Mouse (Mus musculus): ENCODE data around the gene Creb5. TPM values are rescaled to one million over a fixed set of nuclear protein-coding genes. Genes with fewer than 3 reads are reported as not detected.
A peak's percentile ranks its signal among the peaks of the same experiment; 100 is the strongest.

Creb5 gene
- polyA plus RNA-seq, 1 experiment from 2014 or later = 0.20 TPM

GRCm38 (mm10) chr6:53356328-53356727 is 69.3 kb downstream of the Creb5 start:
- 83% methylated on average over 1 of the region's 1 CpGs for WGBS (ENCODE audit: insufficient replicate concordance)
- Histone ChIP-seq H3K4me2 (ENCODE audit: low read depth, low read length) (no peak overlapping the region), H3K4me3 (ENCODE audit: low read depth, low read length) (no peak overlapping the region), H3K27me3 (ENCODE audit: insufficient read depth, low read length) (no peaks in the 10 kb centered on the region), H3K9me3 (ENCODE audit: low read length) (no peaks in the 10 kb centered on the region), H3K27ac (ENCODE audit: low read depth) (no peak overlapping the region), H3K4me1 (ENCODE audit: insufficient read depth) (no peaks in the 10 kb centered on the region), H3K36me3 (replicated peaks; ENCODE audit: insufficient read depth, low read length) (no peaks in the 10 kb centered on the region), H3K9ac (replicated peaks) (no peak overlapping the region)
- ATAC-seq (no peak), DNase-seq (no peak)
- peak; percentile 30 for TF ChIP-seq CTCF (IDR thresholded peaks at IDR 0.05; ENCODE audit: low read depth)
- no peak for TF ChIP-seq EP300 (IDR thresholded peaks at IDR 0.05; ENCODE audit: low read depth)

GRCm38 (mm10) chr6:53363535-53363934 is 76.5 kb downstream of the Creb5 start:
- no peak overlapping the region for H3K9ac ChIP-seq (replicated peaks)
- H3K9me3 ChIP-seq (ENCODE audit: low read length) = no peaks in the 10 kb centered on the region
- WGBS (ENCODE audit: insufficient replicate concordance) = 85% methylated on average over 5 of the region's 5 CpGs
- H3K4me3 ChIP-seq (ENCODE audit: low read depth, low read length) = no peak overlapping the region
- H3K36me3 ChIP-seq (replicated peaks; ENCODE audit: insufficient read depth, low read length) = no peaks in the 10 kb centered on the region
- H3K27ac ChIP-seq (ENCODE audit: low read depth) = no peak overlapping the region
- H3K4me1 ChIP-seq (ENCODE audit: insufficient read depth) = no peaks in the 10 kb centered on the region
- no peak overlapping the region for H3K4me2 ChIP-seq (ENCODE audit: low read depth, low read length)
- no peak for ATAC-seq
- DNase-seq = no peak
- no peaks in the 10 kb centered on the region for H3K27me3 ChIP-seq (ENCODE audit: insufficient read depth, low read length)
- TF ChIP-seq EP300 (IDR thresholded peaks at IDR 0.05; ENCODE audit: low read depth) = no peak
- TF ChIP-seq CTCF (IDR thresholded peaks at IDR 0.05; ENCODE audit: low read depth) = no peak

GRCm38 (mm10) chr6:53363981-53364391 is 76.9 kb downstream of the Creb5 start:
- DNase-seq (no peak), ATAC-seq (no peak)
- no peak overlapping the region for H3K27ac ChIP-seq (ENCODE audit: low read depth)
- H3K4me2 ChIP-seq (ENCODE audit: low read depth, low read length) = no peak overlapping the region
- 54% methylated on average over 4 of the region's 4 CpGs for WGBS (ENCODE audit: insufficient replicate concordance)
- no peaks in the 10 kb centered on the region for H3K27me3 ChIP-seq (ENCODE audit: insufficient read depth, low read length)
- no peaks in the 10 kb centered on the region for H3K4me1 ChIP-seq (ENCODE audit: insufficient read depth)
- no peak overlapping the region for H3K9ac ChIP-seq (replicated peaks)
- TF ChIP-seq CTCF (IDR thresholded peaks at IDR 0.05; ENCODE audit: low read depth) (no peak), EP300 (IDR thresholded peaks at IDR 0.05; ENCODE audit: low read depth) (no peak)
- no peak overlapping the region for H3K4me3 ChIP-seq (ENCODE audit: low read depth, low read length)
- no peaks in the 10 kb centered on the region for H3K9me3 ChIP-seq (ENCODE audit: low read length)
- H3K36me3 ChIP-seq (replicated peaks; ENCODE audit: insufficient read depth, low read length) = no peaks in the 10 kb centered on the region

GRCm38 (mm10) chr6:53369147-53369546 is 82.1 kb downstream of the Creb5 start:
- no peak for ATAC-seq
- WGBS (ENCODE audit: insufficient replicate concordance) = 61% methylated on average over 5 of the region's 5 CpGs
- H3K36me3 ChIP-seq (replicated peaks; ENCODE audit: insufficient read depth, low read length) = no peaks in the 10 kb centered on the region
- H3K4me2 ChIP-seq (ENCODE audit: low read depth, low read length) = no peak overlapping the region
- H3K9me3 ChIP-seq (ENCODE audit: low read length) = no peaks in the 10 kb centered on the region
- no peak overlapping the region for H3K4me3 ChIP-seq (ENCODE audit: low read depth, low read length)
- no peaks in the 10 kb centered on the region for H3K27me3 ChIP-seq (ENCODE audit: insufficient read depth, low read length)
- no peak overlapping the region for H3K27ac ChIP-seq (ENCODE audit: low read depth)
- DNase-seq = no peak
- no peak overlapping the region for H3K9ac ChIP-seq (replicated peaks)
- 0 out of 2 replicates have a peak, but pooled peaks cover 5% of the 10 kb centered on the region for H3K4me1 ChIP-seq (ENCODE audit: insufficient read depth)
- no peak for TF ChIP-seq CTCF (IDR thresholded peaks at IDR 0.05; ENCODE audit: low read depth)
- no peak for TF ChIP-seq EP300 (IDR thresholded peaks at IDR 0.05; ENCODE audit: low read depth)

- Histone ChIP-seq H3K9ac (replicated peaks) (no peak overlapping the region), H3K27me3 (ENCODE audit: insufficient read depth, low read length) (no peaks in the 10 kb centered on the region), H3K27ac (ENCODE audit: low read depth) (0 out of 2 replicates have a peak overlapping the region, but pooled peaks have one; percentile 9), H3K4me1 (ENCODE audit: insufficient read depth) (0 out of 2 replicates have a peak, but pooled peaks cover 5% of the 10 kb centered on the region), H3K4me3 (ENCODE audit: low read depth, low read length) (no peak overlapping the region), H3K9me3 (ENCODE audit: low read length) (no peaks in the 10 kb centered on the region), H3K4me2 (ENCODE audit: low read depth, low read length) (no peak overlapping the region), H3K36me3 (replicated peaks; ENCODE audit: insufficient read depth, low read length) (no peaks in the 10 kb centered on the region)
- 36% methylated on average over 5 of the region's 5 CpGs for WGBS (ENCODE audit: insufficient replicate concordance)
- DNase-seq (peak; percentile 39), ATAC-seq (peak; percentile 7; the same call in 1 of the 2 replicates)
- TF ChIP-seq CTCF (IDR thresholded peaks at IDR 0.05; ENCODE audit: low read depth) = no peak
- no peak for TF ChIP-seq EP300 (IDR thresholded peaks at IDR 0.05; ENCODE audit: low read depth)
Measured at GRCm38 (mm10) chr6:53369928-53370327, 82.9 kb downstream of the Creb5 start.

GRCm38 (mm10) chr6:53371962-53372361 is 84.9 kb downstream of the Creb5 start:
- Histone ChIP-seq H3K27me3 (ENCODE audit: insufficient read depth, low read length) (no peaks in the 10 kb centered on the region), H3K9ac (replicated peaks) (no peak overlapping the region), H3K9me3 (ENCODE audit: low read length) (no peaks in the 10 kb centered on the region), H3K27ac (ENCODE audit: low read depth) (no peak overlapping the region), H3K4me1 (ENCODE audit: insufficient read depth) (peaks cover 11% of the 10 kb centered on the region; the same call in 1 of the 2 replicates), H3K36me3 (replicated peaks; ENCODE audit: insufficient read depth, low read length) (no peaks in the 10 kb centered on the region), H3K4me2 (ENCODE audit: low read depth, low read length) (no peak overlapping the region), H3K4me3 (ENCODE audit: low read depth, low read length) (no peak overlapping the region)
- DNase-seq (no peak), ATAC-seq (no peak)
- TF ChIP-seq CTCF (IDR thresholded peaks at IDR 0.05; ENCODE audit: low read depth) = no peak
- WGBS (ENCODE audit: insufficient replicate concordance) = 82% methylated on average over 9 of the region's 9 CpGs
